Mouse (Mus musculus) CH12.LX (cell line): ENCODE results near the gene M6pr. TPM values are rescaled to one million over a fixed set of nuclear protein-coding genes. Genes with fewer than 3 reads are reported as not detected.

Experiments
- DNase-seq: peaks from one replicate; pipeline ENCODE4 v3.0.0-alpha.2; 2013; ENCODE audit errors: extremely low read depth
- H3K27ac ChIP-seq: 2 replicates; pipeline ENCODE4 v1.5.1; 2012; ENCODE audit warnings: low read depth, mild to moderate bottlenecking, control low read depth, moderate library complexity; ENCODE audit not compliant: insufficient read depth
- H3K27me3 ChIP-seq: replicated peaks from 2 replicates; pipeline ENCODE3; 2012; ENCODE audit warnings: inconsistent platforms
- H3K36me3 ChIP-seq, 2 experiments: replicated peaks in 1 of 2; 2 replicates each; pipeline versions ENCODE3 to v1.6.1; 2012; ENCODE audit warnings: inconsistent platforms in 1 of 2, low read length in 1 of 2, mild to moderate bottlenecking in 1 of 2, mixed read lengths in 1 of 2, moderate library complexity in 1 of 2; ENCODE audit not compliant: control insufficient read depth in 1 of 2, insufficient read depth in 1 of 2
- H3K4me1 ChIP-seq, 2 experiments: 2 replicates each; pipeline ENCODE4 v1.6.1; 2012; ENCODE audit warnings: inconsistent platforms in 1 of 2, moderate library complexity in 1 of 2; ENCODE audit not compliant: insufficient read depth in 2 of 2, control insufficient read depth in 1 of 2
- H3K4me2 ChIP-seq: 2 replicates; pipeline ENCODE4 v1.6.1; 2012; ENCODE audit warnings: low read depth, mild to moderate bottlenecking, control low read depth; ENCODE audit not compliant: poor library complexity, insufficient read depth, severe bottlenecking
- H3K4me3 ChIP-seq, 3 experiments: fragments of 150-350 bp in 1 of 3; sonication (generic) in 1 of 3; replicated peaks in 1 of 3; 2 replicates each; pipeline versions ENCODE3 to v1.5.1; 2011 to 2012; ENCODE audit warnings: low read depth in 2 of 3, low read length in 2 of 3, mild to moderate bottlenecking in 2 of 3, moderate library complexity in 2 of 3, control low read depth in 1 of 3, improper control_type of control experiment in 1 of 3, inconsistent platforms in 1 of 3, mixed read lengths in 1 of 3; ENCODE audit not compliant: poor library complexity in 1 of 3
- H3K79me2 ChIP-seq: replicated peaks from 2 replicates; pipeline ENCODE4 v1.6.1; 2012; ENCODE audit warnings: mild to moderate bottlenecking, moderate library complexity; ENCODE audit not compliant: control insufficient read depth, poor library complexity, insufficient read depth, severe bottlenecking; ENCODE audit errors: extremely low read depth
- H3K9ac ChIP-seq: 2 replicates; pipeline ENCODE4 v1.6.1; 2012; ENCODE audit warnings: low read depth, mild to moderate bottlenecking, control low read depth, moderate library complexity; ENCODE audit not compliant: insufficient read depth
- H3K9me3 ChIP-seq: replicated peaks from 2 replicates; pipeline ENCODE3; 2012; ENCODE audit warnings: low read length, inconsistent platforms, mixed read lengths
- BHLHE40 ChIP-seq: IDR thresholded peaks from 2 replicates; pipeline ENCODE4 v1.6.1; 2011; ENCODE audit warnings: mild to moderate bottlenecking, low read depth, low read length, improper control_type of control experiment
- CHD2 ChIP-seq: IDR thresholded peaks from 2 replicates; pipeline ENCODE4 v1.6.1; 2011; ENCODE audit warnings: low read length, improper control_type of control experiment
- ELF1 ChIP-seq: IDR thresholded peaks from 2 replicates; pipeline ENCODE4 v1.6.1; 2014; ENCODE audit warnings: low read depth, mild to moderate bottlenecking, inconsistent platforms, low read length, improper control_type of control experiment
- EP300 ChIP-seq: IDR thresholded peaks from 2 replicates; pipeline ENCODE4 v1.6.1; 2011; ENCODE audit warnings: low read length, improper control_type of control experiment
- ETS1 ChIP-seq: conservative IDR thresholded peaks from 2 replicates; pipeline ENCODE4 v1.6.1; 2012; ENCODE audit warnings: low read depth, mild to moderate bottlenecking, inconsistent platforms, low read length, improper control_type of control experiment, moderate library complexity
- GABPA ChIP-seq: IDR thresholded peaks from 2 replicates; pipeline ENCODE4 v1.6.1; 2012; ENCODE audit warnings: low read depth, low read length, improper control_type of control experiment, inconsistent platforms; ENCODE audit not compliant: insufficient replicate concordance
- HCFC1 ChIP-seq: IDR thresholded peaks from 2 replicates; pipeline ENCODE4 v1.6.1; 2012; ENCODE audit warnings: low read depth, mild to moderate bottlenecking, inconsistent platforms, low read length, improper control_type of control experiment
- IRF4 ChIP-seq: IDR thresholded peaks from 2 replicates; pipeline ENCODE4 v1.6.1; 2014; ENCODE audit warnings: low read depth, mild to moderate bottlenecking, inconsistent platforms, low read length, improper control_type of control experiment
- JUN ChIP-seq: IDR thresholded peaks from 2 replicates; pipeline ENCODE4 v1.6.1; 2011; ENCODE audit warnings: low read depth, mild to moderate bottlenecking, low read length, improper control_type of control experiment, moderate library complexity; ENCODE audit not compliant: insufficient read depth
- JUND ChIP-seq: conservative IDR thresholded peaks from 2 replicates; pipeline ENCODE4 v1.6.1; 2011; ENCODE audit warnings: low read depth, low read length, improper control_type of control experiment
- KAT2A ChIP-seq: IDR thresholded peaks from 2 replicates; pipeline ENCODE4 v1.6.1; 2012; ENCODE audit warnings: low read length, improper control_type of control experiment, inconsistent platforms; ENCODE audit not compliant: insufficient replicate concordance
- MAFK ChIP-seq: IDR thresholded peaks from 2 replicates; pipeline ENCODE4 v1.6.1; 2011; ENCODE audit warnings: low read length, improper control_type of control experiment; ENCODE audit not compliant: insufficient replicate concordance
- MAX ChIP-seq: IDR thresholded peaks from 2 replicates; pipeline ENCODE4 v1.6.1; 2011; ENCODE audit warnings: low read length, improper control_type of control experiment
- MAZ ChIP-seq: IDR thresholded peaks from 2 replicates; pipeline ENCODE4 v1.6.1; 2012; ENCODE audit warnings: low read depth, mild to moderate bottlenecking, inconsistent platforms, low read length, improper control_type of control experiment, moderate library complexity
- MEF2A ChIP-seq: IDR thresholded peaks from 2 replicates; pipeline ENCODE4 v1.6.1; 2014; ENCODE audit warnings: low read depth, mild to moderate bottlenecking, inconsistent platforms, low read length, improper control_type of control experiment, borderline replicate concordance
- MXI1 ChIP-seq: IDR thresholded peaks from 2 replicates; pipeline ENCODE4 v1.6.1; 2011; ENCODE audit warnings: mild to moderate bottlenecking, low read depth, low read length, improper control_type of control experiment
- MYC ChIP-seq: IDR thresholded peaks from 2 replicates; pipeline ENCODE4 v1.6.1; 2011; ENCODE audit warnings: low read depth, mild to moderate bottlenecking, improper control_type of control experiment, low read length
- NELFE ChIP-seq: IDR thresholded peaks from 2 replicates; pipeline ENCODE4 v1.6.1; 2011; ENCODE audit warnings: low read depth, low read length, improper control_type of control experiment
- PAX5 ChIP-seq: IDR thresholded peaks from 2 replicates; pipeline ENCODE4 v1.6.1; 2012; ENCODE audit warnings: low read length, inconsistent platforms, mixed read lengths
- RCOR1 ChIP-seq: conservative IDR thresholded peaks from 2 replicates; pipeline ENCODE4 v1.6.1; 2012; ENCODE audit warnings: low read depth, mild to moderate bottlenecking, inconsistent platforms, low read length, improper control_type of control experiment
- SIN3A ChIP-seq: IDR thresholded peaks from 2 replicates; pipeline ENCODE4 v1.6.1; 2012; ENCODE audit warnings: low read length, improper control_type of control experiment, inconsistent platforms
- TCF12 ChIP-seq: IDR thresholded peaks from 2 replicates; pipeline ENCODE4 v1.6.1; 2014; ENCODE audit warnings: low read depth, mild to moderate bottlenecking, inconsistent platforms, low read length, improper control_type of control experiment
- USF2 ChIP-seq: conservative IDR thresholded peaks from 2 replicates; pipeline ENCODE4 v1.6.1; 2011; ENCODE audit warnings: low read depth, low read length, improper control_type of control experiment
- ZC3H11A ChIP-seq: IDR thresholded peaks from 2 replicates; pipeline ENCODE4 v1.6.1; 2012; ENCODE audit warnings: low read depth, mild to moderate bottlenecking, inconsistent platforms, low read length, improper control_type of control experiment
- ZKSCAN1 ChIP-seq: IDR thresholded peaks from 2 replicates; pipeline ENCODE4 v1.6.1; 2012; ENCODE audit warnings: low read depth, inconsistent platforms, low read length, improper control_type of control experiment, borderline replicate concordance
- ZMIZ1 ChIP-seq: IDR thresholded peaks from 2 replicates; pipeline ENCODE4 v1.6.1; 2012; ENCODE audit warnings: low read depth, mild to moderate bottlenecking, inconsistent platforms, low read length, improper control_type of control experiment
- ZNF384 ChIP-seq: IDR thresholded peaks from 2 replicates; pipeline ENCODE4 v1.6.1; 2012; ENCODE audit warnings: low read depth, low read length, improper control_type of control experiment, inconsistent platforms
- dilution Hi-C: fragments of 300-500 bp; cut with MboI; formaldehyde crosslinking; loops from 2 replicates; pipeline ENCODE4 v1.14.3; 2020; ENCODE audit warnings: low sequenced_read_pairs; ENCODE audit not compliant: extremely low pct_unique_long_range_greater_than_20kb, extremely low pct_ligation_motif_present
- in situ Hi-C: fragments of 300-500 bp; cut with MboI; formaldehyde crosslinking; loops from 3 replicates; pipeline ENCODE4 v1.14.3; 2019; ENCODE audit warnings: low sequenced_read_pairs, low pct_ligation_motif_present, low pct_unique_long_range_greater_than_20kb, mixed read lengths
- polyA plus RNA-seq: library from polyadenylated mRNA; unstranded; fragments of >175 nt; gene quantifications from 2 replicates; pipeline ENCODE4 v1.2.1, GENCODE M21; 2012; ENCODE audit warnings: low read depth; ENCODE audit not compliant: insufficient read length
- total RNA-seq, 2 experiments: library from RNA; depleted of rRNA; stranded (reverse); fragments of 300-350 nt in 1 of 2; fragments of >200 nt in 1 of 2; gene quantifications; 2 replicates each; pipeline ENCODE4 v1.2.3; 2012 to 2014

M6pr gene
- total and polyA plus RNA-seq, 3 experiments = 148 to 291 (median 228) TPM

GRCm38 (mm10) chr6:122308505-122309393 lies at the start of gene M6pr (continued):
- no peak for TF ChIP-seq JUND

- peaks cover 1 to 17% of the 10 kb centered on the region in 2 experiments; a peak in 2 of 4 replicates for H3K4me1 ChIP-seq
- H3K79me2 ChIP-seq = no peaks in the 10 kb centered on the region
- no peaks in the 10 kb centered on the region for H3K36me3 ChIP-seq
- no peak overlapping the region for H3K9ac ChIP-seq
- no peak for DNase-seq
- no peak overlapping the region for H3K27ac ChIP-seq
- no peak overlapping the region for H3K4me2 ChIP-seq
- in situ Hi-C loops (no loop called here), dilution Hi-C loops (no loop called here)
- TF ChIP-seq HCFC1 (no peak), KAT2A (no peak), IRF4 (no peak), EP300 (no peak), ZNF384 (no peak), MAX (no peak), MAZ (no peak), ETS1 (no peak), JUND (no peak), BHLHE40 (no peak), JUN (no peak), USF2 (no peak), MEF2A (no peak), ELF1 (no peak), SIN3A (no peak), MYC (no peak), GABPA (no peak)
- no peak overlapping the region for H3K4me3 ChIP-seq
- peaks cover 5% of the 10 kb centered on the region for H3K9me3 ChIP-seq
- H3K27me3 ChIP-seq = no peaks in the 10 kb centered on the region
Measured at GRCm38 (mm10) chr6:122262543-122262942, 46.0 kb upstream of the M6pr start.

- Histone ChIP-seq H3K4me2 (no peak overlapping the region), H3K79me2 (no peaks in the 10 kb centered on the region), H3K27ac (no peak overlapping the region), H3K9ac (no peak overlapping the region)
- dilution Hi-C loops (no loop called here), in situ Hi-C loops (no loop called here)
- TF ChIP-seq JUN (no peak), MAZ (no peak), MAX (no peak), MAFK (no peak), IRF4 (no peak), NELFE (no peak), ZC3H11A (no peak), USF2 (no peak), KAT2A (no peak), TCF12 (no peak), CHD2 (no peak), ZNF384 (no peak), ZMIZ1 (no peak), EP300 (no peak), JUND (no peak), RCOR1 (no peak), MXI1 (no peak), MEF2A (no peak), ZKSCAN1 (no peak), PAX5 (no peak)
- TF ChIP-seq, all 38 proteins: peak for 0
- no peak for DNase-seq
- Histone ChIP-seq H3K36me3 (no peaks in the 10 kb centered on the region), H3K9me3 (no peaks in the 10 kb centered on the region), H3K27me3 (no peaks in the 10 kb centered on the region), H3K4me3 (no peak overlapping the region), H3K4me1 (no peaks in the 10 kb centered on the region)
Measured at GRCm38 (mm10) chr6:122268561-122268960, 40.0 kb upstream of the M6pr start.
